Mouse (Mus musculus): ENCODE measurements around the gene Cep295nl. TPM values are rescaled to one million over a fixed set of nuclear protein-coding genes. Genes with fewer than 3 reads are reported as not detected.
"Not testable (repeated sequence)": the region's sequence is repeated elsewhere in the genome, so short reads cannot be mapped to it uniquely, and the experiment has no call there.

The Cep295nl gene
- polyA plus RNA-seq, 1 experiment from 2014 or later: 0.63 TPM

- DNase-seq (ENCODE audit: low spot score) (no peak), ATAC-seq (ENCODE audit: low read depth) (no peak)
- Histone ChIP-seq H3K9ac (ENCODE audit: low read depth, low read length) (no peak overlapping the region), H3K4me2 (ENCODE audit: low read depth, low read length) (no peak overlapping the region), H3K9me3 (ENCODE audit: control insufficient read depth, low read length) (peaks cover 17% of the 10 kb centered on the region), H3K4me1 (ENCODE audit: control insufficient read depth, insufficient read depth, low read length) (no peaks in the 10 kb centered on the region), H3K36me3 (ENCODE audit: control insufficient read depth, insufficient read depth, low read length) (peaks cover 89% of the 10 kb centered on the region), H3K27me3 (replicated peaks; ENCODE audit: control insufficient read depth, insufficient read depth, low read length) (no peaks in the 10 kb centered on the region), H3K27ac (replicated peaks; ENCODE audit: low read depth, low read length) (no peak overlapping the region), H3K4me3 (ENCODE audit: low read depth, low read length) (no peak overlapping the region)
- 81% methylated on average over 6 of the region's 6 CpGs for WGBS
Measured at GRCm38 (mm10) chr11:118312132-118312723, 30.1 kb downstream of the Cep295nl start.

GRCm38 (mm10) chr11:118307962-118308361 lies 34.3 kb downstream of the Cep295nl start:
- H3K9ac ChIP-seq (ENCODE audit: low read depth, low read length); H3K27ac ChIP-seq (replicated peaks; ENCODE audit: low read depth, low read length); H3K4me1 ChIP-seq (ENCODE audit: control insufficient read depth, insufficient read depth, low read length); H3K4me3 ChIP-seq (ENCODE audit: low read depth, low read length); H3K27me3 ChIP-seq (replicated peaks; ENCODE audit: control insufficient read depth, insufficient read depth, low read length); ATAC-seq (ENCODE audit: low read depth); DNase-seq (ENCODE audit: low spot score); H3K4me2 ChIP-seq (ENCODE audit: low read depth, low read length): not testable (repeated sequence)
- Histone ChIP-seq H3K9me3 (ENCODE audit: control insufficient read depth, low read length) (peaks cover 17% of the 10 kb centered on the region), H3K36me3 (ENCODE audit: control insufficient read depth, insufficient read depth, low read length) (peaks cover 67% of the 10 kb centered on the region)
- WGBS: 86% methylated on average over 2 of the region's 2 CpGs

- H3K4me3 ChIP-seq (ENCODE audit: low read depth, low read length); H3K9me3 ChIP-seq (ENCODE audit: control insufficient read depth, low read length); H3K27ac ChIP-seq (replicated peaks; ENCODE audit: low read depth, low read length); H3K4me1 ChIP-seq (ENCODE audit: control insufficient read depth, insufficient read depth, low read length); H3K27me3 ChIP-seq (replicated peaks; ENCODE audit: control insufficient read depth, insufficient read depth, low read length); ATAC-seq (ENCODE audit: low read depth); H3K4me2 ChIP-seq (ENCODE audit: low read depth, low read length); DNase-seq (ENCODE audit: low spot score); H3K9ac ChIP-seq (ENCODE audit: low read depth, low read length): not testable (repeated sequence)
- H3K36me3 ChIP-seq (ENCODE audit: control insufficient read depth, insufficient read depth, low read length): peaks cover 47% of the 10 kb centered on the region
- 94% methylated on average over 4 of the region's 4 CpGs for WGBS
Measured at GRCm38 (mm10) chr11:118303959-118304358, 38.3 kb downstream of the Cep295nl start.

DNA sequence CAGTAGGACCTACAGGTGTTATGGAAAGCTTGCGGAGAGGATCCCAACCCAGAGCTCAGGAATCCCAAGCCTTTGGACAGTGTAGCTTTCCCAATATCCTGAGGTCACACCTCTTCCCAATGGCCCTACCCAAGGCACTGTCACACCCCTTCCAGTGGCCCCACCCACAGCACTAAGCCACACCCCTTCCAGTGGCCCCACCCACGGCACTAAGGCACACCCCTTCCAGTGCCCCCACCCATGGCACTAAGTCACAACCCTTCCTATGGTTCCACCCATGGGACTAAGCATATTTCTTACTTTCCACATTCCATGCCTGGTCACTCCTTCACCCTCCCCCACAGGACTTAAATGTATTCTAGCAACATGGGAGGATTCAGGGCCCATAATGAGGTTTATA lies 43.5 kb downstream of the Cep295nl start:
- Histone ChIP-seq H3K4me1 (ENCODE audit: control insufficient read depth, insufficient read depth, low read length) (no peaks in the 10 kb centered on the region), H3K27me3 (replicated peaks; ENCODE audit: control insufficient read depth, insufficient read depth, low read length) (no peaks in the 10 kb centered on the region), H3K4me3 (ENCODE audit: low read depth, low read length) (no peak overlapping the region), H3K9ac (ENCODE audit: low read depth, low read length) (no peak overlapping the region), H3K27ac (replicated peaks; ENCODE audit: low read depth, low read length) (no peak overlapping the region), H3K4me2 (ENCODE audit: low read depth, low read length) (no peak overlapping the region), H3K36me3 (ENCODE audit: control insufficient read depth, insufficient read depth, low read length) (peaks cover 37% of the 10 kb centered on the region), H3K9me3 (ENCODE audit: control insufficient read depth, low read length) (no peaks in the 10 kb centered on the region)
- 81% methylated on average over 2 of the region's 2 CpGs for WGBS
- DNase-seq (ENCODE audit: low spot score) (no peak), ATAC-seq (ENCODE audit: low read depth) (no peak)

DNA sequence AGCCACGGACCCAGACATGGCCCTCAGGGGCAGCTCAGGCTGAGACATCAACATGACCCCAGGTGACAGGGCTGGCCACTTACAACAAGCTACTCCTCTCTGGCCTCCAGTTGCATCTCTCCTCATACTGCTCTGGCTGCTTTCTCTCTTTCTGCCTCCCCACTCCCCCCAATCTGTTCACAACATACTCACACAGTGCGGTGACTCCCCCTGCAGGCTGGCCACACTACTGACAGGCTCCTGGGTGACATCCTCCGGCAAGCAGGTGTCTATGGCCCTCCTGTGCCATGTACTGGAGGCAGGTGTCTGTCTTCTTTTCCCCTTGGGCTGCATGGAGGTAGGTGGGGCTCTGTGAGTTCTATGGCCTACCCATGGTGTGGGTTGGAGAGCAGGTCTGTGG lies 44.3 kb downstream of the Cep295nl start:
- H3K9ac ChIP-seq (ENCODE audit: low read depth, low read length): no peak overlapping the region
- peaks cover 28% of the 10 kb centered on the region for H3K36me3 ChIP-seq (ENCODE audit: control insufficient read depth, insufficient read depth, low read length)
- H3K4me3 ChIP-seq (ENCODE audit: low read depth, low read length): no peak overlapping the region
- WGBS: 81% methylated on average over 3 of the region's 3 CpGs
- H3K4me2 ChIP-seq (ENCODE audit: low read depth, low read length): no peak overlapping the region
- DNase-seq (ENCODE audit: low spot score): no peak
- H3K27ac ChIP-seq (replicated peaks; ENCODE audit: low read depth, low read length): no peak overlapping the region
- no peaks in the 10 kb centered on the region for H3K4me1 ChIP-seq (ENCODE audit: control insufficient read depth, insufficient read depth, low read length)
- ATAC-seq (ENCODE audit: low read depth): no peak
- H3K9me3 ChIP-seq (ENCODE audit: control insufficient read depth, low read length): no peaks in the 10 kb centered on the region
- no peaks in the 10 kb centered on the region for H3K27me3 ChIP-seq (replicated peaks; ENCODE audit: control insufficient read depth, insufficient read depth, low read length)

DNA sequence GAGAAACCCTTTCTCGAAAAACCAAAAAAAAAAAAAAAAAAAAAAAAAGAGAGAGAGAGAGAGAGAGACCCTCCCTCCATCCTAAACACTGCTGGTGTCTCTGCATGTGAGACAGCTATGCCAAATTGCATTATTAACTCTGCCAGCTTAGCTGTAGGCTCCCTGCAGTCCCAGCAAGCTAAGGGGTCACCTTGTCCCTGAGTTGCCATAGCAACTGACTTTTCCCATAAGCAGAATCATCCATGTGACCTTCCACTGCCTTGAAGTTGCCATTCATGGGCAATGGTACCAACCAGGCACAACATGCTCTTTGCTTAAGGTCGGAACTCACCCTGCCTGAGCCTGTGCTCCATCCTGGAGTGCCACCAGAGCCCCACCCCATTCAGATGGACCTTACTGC lies 47.3 kb downstream of the Cep295nl start:
- H3K27me3 ChIP-seq (replicated peaks; ENCODE audit: control insufficient read depth, insufficient read depth, low read length): no peaks in the 10 kb centered on the region
- no peaks in the 10 kb centered on the region for H3K9me3 ChIP-seq (ENCODE audit: control insufficient read depth, low read length)
- H3K27ac ChIP-seq (replicated peaks; ENCODE audit: low read depth, low read length): no peak overlapping the region
- 80% methylated on average over 2 of the region's 2 CpGs for WGBS
- H3K36me3 ChIP-seq (ENCODE audit: control insufficient read depth, insufficient read depth, low read length): peaks cover 8% of the 10 kb centered on the region; the same call in 1 of the 2 replicates
- no peak overlapping the region for H3K4me3 ChIP-seq (ENCODE audit: low read depth, low read length)
- DNase-seq (ENCODE audit: low spot score) (no peak), ATAC-seq (ENCODE audit: low read depth) (no peak)
- no peak overlapping the region for H3K9ac ChIP-seq (ENCODE audit: low read depth, low read length)
- no peak overlapping the region for H3K4me2 ChIP-seq (ENCODE audit: low read depth, low read length)
- no peaks in the 10 kb centered on the region for H3K4me1 ChIP-seq (ENCODE audit: control insufficient read depth, insufficient read depth, low read length)

DNA sequence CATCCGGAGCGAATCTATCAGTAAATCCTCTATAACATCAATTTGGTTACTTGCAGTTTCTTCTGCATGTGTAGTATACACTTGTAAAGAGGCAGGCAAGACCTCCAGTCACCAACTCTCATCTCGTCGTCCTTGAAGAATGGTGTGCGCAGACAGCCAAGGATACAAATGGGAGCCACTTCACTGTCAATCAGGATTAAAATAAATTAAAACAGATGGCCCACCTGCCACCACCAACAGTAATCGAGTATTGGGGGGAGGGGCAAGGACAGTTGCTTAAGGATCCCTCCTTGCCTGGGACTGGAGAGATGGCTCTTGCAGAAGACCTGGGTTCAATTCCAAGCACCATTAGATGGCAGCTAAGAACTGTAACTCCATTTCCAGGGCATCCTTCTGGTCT lies 49.6 kb downstream of the Cep295nl start:
- no peaks in the 10 kb centered on the region for H3K27me3 ChIP-seq (replicated peaks; ENCODE audit: control insufficient read depth, insufficient read depth, low read length)
- H3K4me3 ChIP-seq (ENCODE audit: low read depth, low read length): no peak overlapping the region
- H3K27ac ChIP-seq (replicated peaks; ENCODE audit: low read depth, low read length): no peak overlapping the region
- 56% methylated on average over 6 of the region's 6 CpGs for WGBS
- H3K4me2 ChIP-seq (ENCODE audit: low read depth, low read length): no peak overlapping the region
- no peaks in the 10 kb centered on the region for H3K9me3 ChIP-seq (ENCODE audit: control insufficient read depth, low read length)
- no peak for DNase-seq (ENCODE audit: low spot score)
- peaks cover 9% of the 10 kb centered on the region for H3K4me1 ChIP-seq (ENCODE audit: control insufficient read depth, insufficient read depth, low read length)
- peaks cover under 1% of the 10 kb centered on the region; the same call in 1 of the 2 replicates for H3K36me3 ChIP-seq (ENCODE audit: control insufficient read depth, insufficient read depth, low read length)
- ATAC-seq (ENCODE audit: low read depth): no peak
- H3K9ac ChIP-seq (ENCODE audit: low read depth, low read length): no peak overlapping the region

DNA sequence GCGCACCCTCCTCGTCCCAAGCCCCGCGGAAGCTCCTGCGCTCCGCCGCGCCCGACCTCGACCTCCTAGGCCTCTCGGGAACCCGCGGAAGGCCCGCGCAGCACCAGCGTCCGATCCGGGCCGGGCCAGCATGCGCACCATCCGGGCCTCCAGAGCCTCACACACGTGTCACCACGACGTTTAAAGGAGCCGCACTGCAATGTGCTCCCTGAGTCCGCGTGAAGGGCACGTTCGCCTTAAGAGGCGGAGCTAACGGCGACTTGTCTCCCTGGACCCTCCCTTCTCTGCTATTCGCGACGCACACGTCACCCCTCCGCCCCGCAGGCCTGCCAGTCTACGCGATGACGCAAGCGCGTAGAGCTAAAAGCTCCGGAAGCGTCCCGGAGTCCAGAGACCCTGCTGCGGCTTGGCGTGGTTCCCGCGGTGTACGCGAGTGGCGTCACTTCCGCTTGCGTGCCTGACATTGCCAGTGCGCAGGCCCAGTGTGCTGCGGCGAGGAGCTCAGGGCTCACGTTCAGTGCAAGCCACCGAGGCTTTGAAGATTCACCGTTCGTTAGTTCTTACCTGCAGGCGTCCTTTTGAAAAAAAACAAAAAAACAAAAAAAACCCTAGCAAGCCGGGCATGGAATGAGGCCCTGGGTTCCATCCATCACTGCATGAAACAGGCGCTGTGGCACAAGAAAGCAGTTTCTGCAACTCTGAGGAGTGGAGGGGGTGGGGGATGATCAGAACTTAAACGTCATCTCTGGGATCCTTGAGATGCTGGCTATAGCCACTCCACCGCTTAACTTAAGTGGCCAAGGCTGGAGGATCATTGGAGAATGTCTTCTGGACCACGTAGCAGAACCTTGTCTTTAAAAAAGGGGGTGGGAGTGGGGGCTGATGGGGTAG lies 52.1 kb downstream of the Cep295nl start, which contains the start of gene Usp36:
Gene Usp36, minus strand, starts transcription at position 246 of the 891 bp plus-strand sequence.
- Histone ChIP-seq H3K27me3 (replicated peaks; ENCODE audit: control insufficient read depth, insufficient read depth, low read length) (no peaks in the 10 kb centered on the region), H3K4me1 (ENCODE audit: control insufficient read depth, insufficient read depth, low read length) (peaks cover 9% of the 10 kb centered on the region), H3K9ac (ENCODE audit: low read depth, low read length) (peak within 1 kb of the TSS; percentile 92), H3K4me2 (ENCODE audit: low read depth, low read length) (peak within 1 kb of the TSS; percentile 90), H3K36me3 (ENCODE audit: control insufficient read depth, insufficient read depth, low read length) (peaks cover 24% of the 10 kb centered on the region), H3K4me3 (ENCODE audit: low read depth, low read length) (peak within 1 kb of the TSS; percentile 87), H3K27ac (replicated peaks; ENCODE audit: low read depth, low read length) (peak within 1 kb of the TSS; percentile 94), H3K9me3 (ENCODE audit: control insufficient read depth, low read length) (no peaks in the 10 kb centered on the region)
- ATAC-seq (ENCODE audit: low read depth) (peak; percentile 98), DNase-seq (ENCODE audit: low spot score) (peak; percentile 100)
- WGBS: under 1% methylated on average over 65 of the region's 68 CpGs

Measured in embryonic facial prominence, embryonic 14.5 days (tissue).